Mouse (Mus musculus): ENCODE results near the gene Zbtb12. TPM values are rescaled to one million over a fixed set of nuclear protein-coding genes. Genes with fewer than 3 reads are reported as not detected.

The Zbtb12 gene
- polyA plus RNA-seq, 1 experiment from 2014 or later: 6.3 TPM

DNA sequence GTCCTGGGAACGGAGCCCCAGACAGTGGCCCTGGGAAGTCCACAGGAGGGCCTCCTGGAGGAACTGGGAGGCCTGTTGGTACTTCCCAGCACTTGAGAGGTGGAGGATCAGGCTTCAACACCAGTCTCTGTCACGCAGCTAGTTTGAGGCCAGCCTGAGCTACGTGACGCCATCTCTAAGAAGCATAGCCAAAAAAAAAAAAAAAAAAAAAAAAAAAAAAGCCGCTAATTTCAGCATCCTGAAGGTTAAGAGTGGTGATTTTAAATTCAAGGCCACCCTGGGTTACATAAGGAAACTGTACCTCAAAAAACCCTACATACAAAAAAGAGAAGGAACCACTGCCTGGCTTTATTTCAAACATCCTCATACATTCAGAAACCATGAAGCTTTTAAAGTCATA lies 45.0 kb downstream of the Zbtb12 start:
- Histone ChIP-seq H3K36me3 (no peaks in the 10 kb centered on the region), H3K27ac (no peak overlapping the region), H3K9me3 (replicated peaks) (no peaks in the 10 kb centered on the region), H3K27me3 (ENCODE audit: low read depth, poor library complexity, severe bottlenecking) (no peaks in the 10 kb centered on the region), H3K4me3 (no peak overlapping the region), H3K4me1 (no peaks in the 10 kb centered on the region)
- DNase-seq (ENCODE audit: low spot score): no peak
- 75% methylated on average over 5 of the region's 5 CpGs for WGBS

DNA sequence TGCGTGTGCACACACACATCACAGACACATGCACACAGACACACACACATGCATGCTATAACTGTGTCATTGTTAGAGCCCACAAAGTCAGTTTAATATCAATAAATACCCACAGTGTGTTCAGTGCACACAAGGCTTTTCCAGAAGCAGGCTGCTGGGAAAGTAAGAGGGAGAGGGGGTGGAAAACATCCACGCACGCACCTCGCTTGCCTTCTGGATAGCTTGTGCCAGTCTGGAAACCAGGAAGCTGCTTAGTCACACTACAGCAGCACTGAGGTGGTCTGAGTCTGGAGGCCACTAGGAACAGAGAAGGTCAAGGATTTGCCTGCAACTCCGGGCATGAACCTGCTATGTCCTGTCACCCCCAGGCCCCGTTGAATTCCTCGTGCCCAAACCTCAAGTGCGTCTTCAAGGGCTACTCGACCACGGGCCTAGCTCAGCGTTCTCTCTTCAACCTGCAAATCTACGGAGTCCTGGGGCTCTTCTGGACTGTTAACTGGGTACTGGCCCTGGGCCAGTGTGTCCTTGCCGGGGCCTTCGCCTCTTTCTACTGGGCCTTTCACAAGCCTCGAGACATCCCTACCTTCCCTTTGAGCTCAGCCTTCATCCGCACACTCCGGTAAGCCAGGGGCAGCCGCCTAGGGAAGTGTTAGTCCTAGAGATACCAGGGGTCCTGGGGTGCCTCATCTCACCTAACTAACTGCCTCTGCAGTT lies 48.2 kb downstream of the Zbtb12 start:
- 89% methylated on average over 18 of the region's 18 CpGs for WGBS

DNA sequence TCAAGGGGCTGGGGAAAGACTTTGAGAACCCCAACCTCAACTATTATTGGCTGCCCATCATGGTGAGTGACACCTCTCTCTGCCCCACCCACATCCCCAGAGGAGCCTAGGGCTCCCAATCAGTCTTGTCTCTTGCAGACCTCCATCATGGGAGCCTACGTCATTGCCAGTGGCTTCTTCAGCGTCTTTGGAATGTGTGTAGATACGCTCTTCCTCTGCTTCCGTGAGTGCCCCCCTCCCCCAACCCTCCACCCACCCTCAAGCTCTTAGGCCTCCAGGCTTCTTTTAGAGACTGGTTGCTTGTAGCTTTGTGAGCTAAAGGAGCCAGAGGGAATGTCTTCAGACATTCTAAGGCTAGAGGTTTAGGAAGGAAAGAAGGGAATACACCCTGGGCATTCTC lies 49.6 kb downstream of the Zbtb12 start:
- Histone ChIP-seq H3K36me3 (0 out of 2 replicates have a peak, but pooled peaks cover 3% of the 10 kb centered on the region), H3K9me3 (replicated peaks) (no peaks in the 10 kb centered on the region), H3K27me3 (ENCODE audit: low read depth, poor library complexity, severe bottlenecking) (no peaks in the 10 kb centered on the region), H3K4me3 (no peak overlapping the region), H3K27ac (no peak overlapping the region), H3K4me1 (peaks cover 12% of the 10 kb centered on the region)
- no peak for DNase-seq (ENCODE audit: low spot score)
- WGBS: 61% methylated on average over 4 of the region's 4 CpGs

More for the DNA sequence above, 48.2 kb downstream of the Zbtb12 start:
- Histone ChIP-seq H3K4me3 (no peak overlapping the region), H3K4me1 (peaks cover 10% of the 10 kb centered on the region), H3K27me3 (ENCODE audit: low read depth, poor library complexity, severe bottlenecking) (no peaks in the 10 kb centered on the region), H3K27ac (no peak overlapping the region), H3K36me3 (no peaks in the 10 kb centered on the region), H3K9me3 (replicated peaks) (no peaks in the 10 kb centered on the region)
- no peak for DNase-seq (ENCODE audit: low spot score)

DNA sequence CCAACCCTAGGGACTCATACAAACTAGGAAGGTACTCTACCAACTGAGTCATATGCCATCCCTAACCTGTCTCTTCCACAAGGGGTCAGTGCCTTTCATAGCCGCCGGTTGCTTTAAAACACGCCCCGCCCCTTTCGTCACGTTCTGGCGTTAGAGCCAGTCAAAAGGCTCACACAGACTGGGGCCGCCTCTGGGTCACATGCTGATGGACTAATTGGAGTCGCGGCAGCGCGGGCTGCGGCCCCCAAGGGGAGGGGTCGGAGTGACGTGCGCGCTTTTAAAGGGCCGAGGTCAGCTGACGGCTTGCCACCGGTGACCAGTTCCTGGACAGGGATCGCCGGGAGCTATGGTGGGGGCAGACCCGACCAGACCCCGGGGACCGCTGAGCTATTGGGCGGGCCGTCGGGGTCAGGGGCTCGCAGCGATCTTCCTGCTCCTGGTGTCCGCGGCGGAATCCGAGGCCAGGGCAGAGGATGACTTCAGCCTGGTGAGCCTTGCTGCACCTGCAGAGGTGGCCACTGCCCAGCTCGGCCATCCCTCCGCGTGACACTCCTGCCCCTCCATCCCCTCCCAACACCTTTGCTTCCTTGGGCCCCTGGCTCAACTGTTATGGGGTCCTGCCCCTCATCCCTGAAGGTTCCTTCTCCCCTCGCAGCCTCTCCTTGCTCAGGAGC lies 51.9 kb downstream of the Zbtb12 start, which contains the start of gene Neu1:
Gene Neu1, plus strand, starts transcription at position 193 of the 674 bp plus-strand sequence.
- peak; percentile 95 for DNase-seq (ENCODE audit: low spot score)
- H3K4me1 ChIP-seq: peaks cover 28% of the 10 kb centered on the region
- no peaks in the 10 kb centered on the region for H3K27me3 ChIP-seq (ENCODE audit: low read depth, poor library complexity, severe bottlenecking)
- peak within 1 kb of the TSS; percentile 81 for H3K27ac ChIP-seq
- H3K36me3 ChIP-seq: peaks cover 16% of the 10 kb centered on the region
- peak within 1 kb of the TSS; percentile 73 for H3K4me3 ChIP-seq
- under 1% methylated on average over 38 of the region's 38 CpGs for WGBS
- no peaks in the 10 kb centered on the region for H3K9me3 ChIP-seq (replicated peaks)

- peaks cover 28% of the 10 kb centered on the region for H3K4me1 ChIP-seq
- DNase-seq (ENCODE audit: low spot score): no peak
- no peaks in the 10 kb centered on the region for H3K27me3 ChIP-seq (ENCODE audit: low read depth, poor library complexity, severe bottlenecking)
- peak overlapping the region; percentile 73 for H3K4me3 ChIP-seq
- WGBS: 14% methylated on average over 14 of the region's 14 CpGs
- H3K36me3 ChIP-seq: peaks cover 16% of the 10 kb centered on the region
- H3K9me3 ChIP-seq (replicated peaks): no peaks in the 10 kb centered on the region
- peak overlapping the region; percentile 81 for H3K27ac ChIP-seq
Measured at GRCm38 (mm10) chr17:34931735-34932098, 52.4 kb downstream of the Zbtb12 start.

GRCm38 (mm10) chr17:34932287-34932686 lies 53.0 kb downstream of the Zbtb12 start:
- H3K4me1 ChIP-seq: peaks cover 28% of the 10 kb centered on the region
- 93% methylated on average over 8 of the region's 8 CpGs for WGBS
- no peaks in the 10 kb centered on the region for H3K27me3 ChIP-seq (ENCODE audit: low read depth, poor library complexity, severe bottlenecking)
- no peaks in the 10 kb centered on the region for H3K9me3 ChIP-seq (replicated peaks)
- H3K27ac ChIP-seq: peak overlapping the region; percentile 81; the same call in 1 of the 2 replicates
- H3K4me3 ChIP-seq: peak overlapping the region; percentile 73
- no peak for DNase-seq (ENCODE audit: low spot score)
- peaks cover 16% of the 10 kb centered on the region for H3K36me3 ChIP-seq

DNA sequence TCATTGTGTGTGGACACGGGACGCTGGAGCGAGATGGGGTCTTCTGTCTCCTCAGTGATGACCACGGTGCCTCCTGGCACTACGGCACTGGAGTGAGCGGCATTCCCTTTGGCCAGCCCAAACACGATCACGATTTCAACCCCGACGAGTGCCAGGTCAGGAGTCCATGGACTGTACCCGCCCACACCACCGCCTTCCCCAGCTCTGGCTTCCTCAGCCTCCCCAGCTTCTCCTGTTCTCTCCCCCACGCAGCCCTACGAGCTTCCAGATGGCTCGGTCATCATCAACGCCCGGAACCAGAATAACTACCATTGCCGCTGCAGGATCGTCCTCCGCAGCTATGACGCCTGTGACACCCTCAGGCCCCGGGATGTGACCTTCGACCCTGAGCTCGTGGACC lies 54.7 kb downstream of the Zbtb12 start:
- no peaks in the 10 kb centered on the region for H3K9me3 ChIP-seq (replicated peaks)
- WGBS: 76% methylated on average over 24 of the region's 24 CpGs
- H3K4me3 ChIP-seq: peak overlapping the region; percentile 18; the same call in 1 of the 2 replicates
- H3K36me3 ChIP-seq: peaks cover 16% of the 10 kb centered on the region
- DNase-seq (ENCODE audit: low spot score): no peak
- H3K27me3 ChIP-seq (ENCODE audit: low read depth, poor library complexity, severe bottlenecking): no peaks in the 10 kb centered on the region
- peak overlapping the region; percentile 38; the same call in 1 of the 2 replicates for H3K27ac ChIP-seq
- peaks cover 28% of the 10 kb centered on the region for H3K4me1 ChIP-seq

- WGBS: 53% methylated on average over 8 of the region's 8 CpGs
- Histone ChIP-seq H3K4me3 (0 out of 2 replicates have a peak overlapping the region, but pooled peaks have one; percentile 18), H3K9me3 (replicated peaks) (no peaks in the 10 kb centered on the region), H3K4me1 (peaks cover 28% of the 10 kb centered on the region), H3K27me3 (ENCODE audit: low read depth, poor library complexity, severe bottlenecking) (no peaks in the 10 kb centered on the region), H3K27ac (no peak overlapping the region), H3K36me3 (peaks cover 16% of the 10 kb centered on the region)
- no peak for DNase-seq (ENCODE audit: low spot score)
Measured at GRCm38 (mm10) chr17:34934830-34935229, 55.5 kb downstream of the Zbtb12 start.

DNA sequence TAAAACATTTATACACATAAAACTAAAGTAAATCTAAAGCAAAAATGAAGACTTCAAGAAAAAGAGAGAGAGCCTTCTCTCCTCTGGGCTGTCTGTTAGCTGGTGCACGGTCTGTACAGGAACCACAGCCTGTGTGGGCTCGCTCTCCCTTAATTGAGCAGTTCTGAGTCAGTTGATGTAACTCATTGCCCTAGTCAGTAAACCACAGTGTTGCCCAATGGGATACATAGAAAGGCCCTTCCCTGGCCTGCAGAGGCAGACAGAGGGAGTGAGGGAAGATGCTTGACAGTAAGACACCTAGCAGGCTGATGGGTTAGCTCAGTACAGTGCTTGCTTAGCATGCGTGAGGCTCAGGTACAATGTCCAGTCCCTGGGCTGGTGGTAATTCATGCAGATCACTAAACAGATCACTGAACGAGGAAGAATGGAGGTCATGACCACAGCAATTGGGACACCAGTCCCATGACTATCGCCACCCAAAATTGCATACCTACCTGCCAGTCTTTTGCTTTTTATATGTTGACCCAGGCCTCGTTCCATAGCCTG lies 58.8 kb downstream of the Zbtb12 start:
- Histone ChIP-seq H3K27me3 (ENCODE audit: low read depth, poor library complexity, severe bottlenecking) (no peaks in the 10 kb centered on the region), H3K36me3 (peaks cover 13% of the 10 kb centered on the region), H3K27ac (no peak overlapping the region), H3K9me3 (replicated peaks) (no peaks in the 10 kb centered on the region), H3K4me1 (peaks cover 30% of the 10 kb centered on the region), H3K4me3 (no peak overlapping the region)
- DNase-seq (ENCODE audit: low spot score): no peak
- 85% methylated on average over 6 of the region's 6 CpGs for WGBS

DNA sequence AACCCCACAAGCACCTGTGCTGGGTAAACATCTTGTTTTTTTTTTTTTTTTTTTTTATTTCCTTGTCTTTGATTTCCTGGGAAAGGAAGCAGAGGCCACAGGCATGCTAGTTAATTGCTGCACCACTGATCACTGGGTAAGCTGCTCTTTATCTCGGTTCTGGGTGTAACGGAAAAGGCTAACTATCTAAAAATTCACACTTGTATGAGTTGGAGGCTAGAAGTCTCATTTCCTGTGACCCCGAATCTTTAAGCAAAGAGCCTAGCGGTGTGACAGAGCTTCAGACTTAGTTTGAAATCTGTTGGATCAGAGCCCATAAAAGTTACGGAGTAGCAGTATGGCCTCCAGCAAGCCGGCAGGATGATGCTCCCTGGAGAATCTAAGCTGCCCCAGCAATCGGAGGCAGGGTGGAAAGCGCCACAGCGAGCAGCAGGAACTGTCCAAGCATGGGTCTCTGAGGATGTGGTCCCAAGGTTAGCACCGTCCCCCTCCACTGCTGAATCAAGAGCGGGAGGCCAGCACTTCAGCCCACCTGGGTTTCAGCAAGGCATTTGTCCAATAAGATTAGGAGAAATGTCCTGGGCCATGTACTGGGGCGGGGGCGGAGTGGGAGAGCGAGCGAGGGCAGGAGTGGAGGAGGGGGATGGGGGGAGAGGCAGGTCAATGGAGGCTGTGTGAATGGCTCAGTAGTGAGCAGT lies 62.2 kb downstream of the Zbtb12 start:
- H3K9me3 ChIP-seq (replicated peaks): no peaks in the 10 kb centered on the region
- no peaks in the 10 kb centered on the region for H3K36me3 ChIP-seq
- WGBS: 9% methylated on average over 15 of the region's 15 CpGs
- peak overlapping the region; percentile 79 for H3K27ac ChIP-seq
- H3K4me1 ChIP-seq: peaks cover 12% of the 10 kb centered on the region
- peak overlapping the region; percentile 46 for H3K4me3 ChIP-seq
- peak; percentile 64 for DNase-seq (ENCODE audit: low spot score)
- no peaks in the 10 kb centered on the region for H3K27me3 ChIP-seq (ENCODE audit: low read depth, poor library complexity, severe bottlenecking)

- Histone ChIP-seq H3K9me3 (replicated peaks) (no peaks in the 10 kb centered on the region), H3K4me3 (no peak overlapping the region), H3K27ac (no peak overlapping the region), H3K27me3 (ENCODE audit: low read depth, poor library complexity, severe bottlenecking) (no peaks in the 10 kb centered on the region), H3K36me3 (no peaks in the 10 kb centered on the region), H3K4me1 (peaks cover 12% of the 10 kb centered on the region)
- 86% methylated on average over 4 of the region's 4 CpGs for WGBS
- DNase-seq (ENCODE audit: low spot score): no peak
Measured at GRCm38 (mm10) chr17:34943128-34943815, 64.0 kb downstream of the Zbtb12 start.

GRCm38 (mm10) chr17:34944362-34944761 lies 65.1 kb downstream of the Zbtb12 start:
- no peak for DNase-seq (ENCODE audit: low spot score)
- no peaks in the 10 kb centered on the region for H3K9me3 ChIP-seq (replicated peaks)
- no peak overlapping the region for H3K4me3 ChIP-seq
- H3K27me3 ChIP-seq (ENCODE audit: low read depth, poor library complexity, severe bottlenecking): no peaks in the 10 kb centered on the region
- H3K4me1 ChIP-seq: peaks cover 12% of the 10 kb centered on the region
- H3K27ac ChIP-seq: no peak overlapping the region
- peaks cover 1% of the 10 kb centered on the region for H3K36me3 ChIP-seq

Measured in limb, embryonic 10.5 days (tissue).